Mouse (Mus musculus) lung, adult 2 months (tissue): ENCODE measurements around the gene Atp6ap1.

ENCODE experiments used
- CTCF ChIP-seq: fragments of 200-500 bp; IDR thresholded peaks from 2 replicates; pipeline ENCODE4 v1.5.1; 2011; ENCODE audit warnings: mild to moderate bottlenecking, low read length, control low read depth; ENCODE audit not compliant: insufficient read depth
- POLR2A ChIP-seq: fragments of 200-500 bp; IDR thresholded peaks from 2 replicates; pipeline ENCODE4 v1.6.1; 2011; ENCODE audit warnings: low read depth, mild to moderate bottlenecking, control low read depth, low read length, borderline replicate concordance; ENCODE audit errors: extremely low read depth

GRCm38 (mm10) chrX:74328725-74329161, 31.8 kb downstream of the Atp6ap1 start, which contains the start of gene Plxna3:
- TF ChIP-seq CTCF, result no peak
- TF ChIP-seq POLR2A, result no peak
